Mouse (Mus musculus): ENCODE measurements around the gene Col25a1.

DNA sequence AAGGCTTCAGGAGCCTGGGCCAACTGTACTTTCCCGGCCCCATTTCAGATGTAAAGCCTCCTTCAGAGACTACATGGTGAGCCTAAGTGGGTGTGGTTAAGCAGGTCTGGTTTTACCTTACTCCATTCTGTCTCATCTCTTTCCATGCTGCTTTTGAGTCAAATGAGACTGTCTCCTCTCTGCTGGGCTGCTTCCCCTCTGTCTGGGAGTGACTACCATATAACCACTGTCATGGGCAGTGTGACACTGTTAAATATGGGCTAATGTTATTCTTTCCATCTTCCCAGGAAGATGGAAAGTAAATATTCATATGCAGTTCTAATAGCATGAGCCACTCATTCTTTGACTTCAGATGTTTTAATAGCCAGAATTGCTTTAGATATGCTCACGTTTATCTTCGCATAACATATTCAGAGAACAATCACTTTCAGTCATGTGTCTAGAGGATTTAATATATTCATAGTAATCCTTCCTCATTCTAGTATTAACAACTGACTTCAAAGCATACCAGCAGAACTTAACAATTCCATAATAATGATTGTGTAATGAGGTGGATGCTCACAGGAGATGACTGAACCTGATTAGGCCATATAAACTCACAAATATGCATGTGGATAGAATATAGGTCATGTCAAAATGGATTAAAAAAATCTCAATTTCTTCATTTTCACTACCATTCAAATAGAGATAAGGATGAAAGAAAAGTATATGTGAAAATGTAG is 243.5 kb downstream of the Col25a1 start:
- TF ChIP-seq POLR2A (IDR thresholded peaks at IDR 0.05; ENCODE audit: low read depth, low read length) = no peak
- no peak for TF ChIP-seq CTCF (IDR thresholded peaks at IDR 0.05; ENCODE audit: extremely low read depth, insufficient read length, insufficient replicate concordance, low read depth, low read length)
